Mouse (Mus musculus): Measurements from ENCODE around the gene Gm20518. TPM values are rescaled to one million over a fixed set of nuclear protein-coding genes. Genes with fewer than 3 reads are reported as not detected.

Gm20518 gene
- polyA plus RNA-seq (2012; rRNA removed), result 0.48 and 1.5 TPM in 2 replicates

DNA sequence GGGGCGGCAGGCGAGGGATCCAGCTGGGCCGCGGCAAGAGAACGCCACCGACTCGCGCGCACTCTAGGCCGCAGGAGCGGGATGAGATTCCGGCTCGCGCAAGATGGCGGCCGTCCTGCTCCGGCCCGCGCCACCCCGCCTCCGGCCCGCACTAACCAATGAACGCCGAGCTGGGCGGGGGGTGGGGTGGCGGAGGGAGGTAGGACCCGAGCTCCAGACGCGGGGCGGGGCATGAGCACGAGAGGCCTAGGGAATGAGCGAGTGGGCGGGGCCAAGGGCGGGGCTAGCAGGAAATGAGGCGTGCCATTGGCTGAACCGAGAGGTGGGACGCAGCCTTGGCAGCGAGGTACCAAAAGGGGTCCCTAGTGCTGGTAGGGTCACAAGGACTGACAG lies at the start of gene Gm20518:
Gene Gm20518, minus strand, starts transcription at position 105 of the 393 bp plus-strand sequence.
- peak; percentile 91 for DNase-seq (ENCODE audit: low read depth, low spot score)
- under 1% methylated on average over 38 of the region's 38 CpGs for WGBS

DNA sequence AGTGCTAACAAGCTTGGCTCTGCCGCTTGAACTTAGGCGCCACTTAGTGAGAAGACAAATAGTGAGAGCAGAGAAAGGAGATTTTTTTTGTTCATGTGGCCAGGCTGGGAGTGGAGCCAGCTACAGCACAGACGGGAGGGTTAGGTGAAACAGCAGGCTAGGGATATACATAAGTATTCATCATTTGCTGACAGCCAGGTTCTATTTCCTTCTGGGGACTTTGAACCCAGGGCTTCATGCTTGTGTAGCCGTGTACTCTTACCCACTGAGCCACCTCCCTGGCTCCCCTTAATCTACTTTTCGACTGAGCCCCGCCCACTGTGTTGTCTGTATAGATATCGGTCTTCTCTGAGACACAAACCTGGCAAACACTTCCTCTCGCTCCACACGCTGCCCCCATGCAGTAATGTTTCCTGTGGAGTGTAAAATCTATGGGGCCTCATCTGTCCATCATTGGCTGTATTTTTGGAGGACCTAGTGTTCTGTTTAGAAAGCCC lies 47.8 kb upstream of the Gm20518 start:
- no peak for DNase-seq (ENCODE audit: low read depth, low spot score)
- 16% methylated on average over 9 of the region's 9 CpGs for WGBS

- 6% methylated on average over 7 of the region's 7 CpGs for WGBS
- DNase-seq (ENCODE audit: low read depth, low spot score), result no peak
Measured at GRCm38 (mm10) chr16:17938821-17939220, 47.4 kb upstream of the Gm20518 start.

DNA sequence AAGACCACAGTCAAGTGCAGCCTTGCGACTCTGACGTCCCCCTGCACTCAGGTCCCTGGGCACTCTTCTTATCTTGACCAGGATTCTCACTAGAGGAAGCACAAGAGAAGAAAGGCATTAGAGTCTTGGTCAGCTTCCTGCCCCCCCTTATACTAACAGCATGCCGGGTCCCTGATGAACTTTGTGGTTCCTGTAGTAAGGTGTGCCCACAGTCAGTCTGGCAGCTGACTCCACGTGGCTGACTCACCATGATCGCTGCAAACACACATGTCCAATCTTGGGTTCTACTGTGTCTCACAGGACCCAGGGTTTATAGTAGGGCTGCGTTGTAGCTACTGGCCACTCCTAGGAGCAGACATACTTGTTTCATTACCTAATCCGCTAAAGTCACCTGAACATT lies 46.7 kb upstream of the Gm20518 start:
- 36% methylated on average over 7 of the region's 7 CpGs for WGBS

DNA sequence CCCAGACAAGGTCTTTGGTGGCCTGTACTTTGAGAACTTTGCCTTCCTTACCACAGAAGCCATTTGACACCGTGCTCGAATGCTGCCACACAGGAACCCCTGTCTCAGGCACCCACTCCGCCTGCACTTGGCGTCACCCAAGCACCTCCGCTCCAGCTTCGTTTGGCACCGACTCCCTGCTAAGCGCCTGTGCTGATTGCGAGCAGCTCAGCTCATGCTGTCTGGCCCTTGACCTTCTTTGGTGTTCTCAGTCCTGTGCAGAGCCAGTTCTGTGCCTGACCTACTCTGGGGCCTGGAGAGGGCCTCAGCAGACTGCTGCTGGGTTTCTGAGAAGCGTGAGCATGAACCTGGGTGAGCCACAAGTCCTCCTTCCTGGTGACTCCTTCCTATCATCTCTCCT lies 45.3 kb upstream of the Gm20518 start:
- no peak for DNase-seq (ENCODE audit: low read depth, low spot score)

More for the DNA sequence above, 46.7 kb upstream of the Gm20518 start:
- no peak for DNase-seq (ENCODE audit: low read depth, low spot score)

DNA sequence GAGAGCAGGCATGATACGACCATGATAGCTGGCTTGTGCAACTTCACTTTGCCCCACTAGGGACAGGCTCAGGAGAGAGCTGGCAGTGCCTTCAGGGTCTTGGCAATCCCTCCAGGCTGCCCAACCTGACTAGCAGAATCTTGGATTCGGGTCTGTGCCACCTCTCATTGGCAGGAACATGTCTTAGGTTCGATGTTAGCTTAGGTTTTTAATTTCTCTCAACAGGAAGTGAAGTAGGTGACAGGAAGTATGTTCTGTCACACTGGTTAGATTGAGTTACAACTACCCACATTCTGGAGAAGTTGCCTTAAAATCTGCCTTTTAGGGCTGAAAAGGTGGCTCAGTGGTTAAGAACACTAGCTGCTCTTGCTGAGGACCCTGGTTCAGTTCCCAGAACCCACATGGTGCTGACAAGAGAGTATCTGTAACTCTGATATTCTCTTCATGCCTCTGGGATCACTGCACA lies 43.0 kb upstream of the Gm20518 start:
- WGBS, result 47% methylated on average over 3 of the region's 3 CpGs
- DNase-seq (ENCODE audit: low read depth, low spot score), result no peak

More for the DNA sequence above, 45.3 kb upstream of the Gm20518 start:
- 89% methylated on average over 10 of the region's 10 CpGs for WGBS

DNA sequence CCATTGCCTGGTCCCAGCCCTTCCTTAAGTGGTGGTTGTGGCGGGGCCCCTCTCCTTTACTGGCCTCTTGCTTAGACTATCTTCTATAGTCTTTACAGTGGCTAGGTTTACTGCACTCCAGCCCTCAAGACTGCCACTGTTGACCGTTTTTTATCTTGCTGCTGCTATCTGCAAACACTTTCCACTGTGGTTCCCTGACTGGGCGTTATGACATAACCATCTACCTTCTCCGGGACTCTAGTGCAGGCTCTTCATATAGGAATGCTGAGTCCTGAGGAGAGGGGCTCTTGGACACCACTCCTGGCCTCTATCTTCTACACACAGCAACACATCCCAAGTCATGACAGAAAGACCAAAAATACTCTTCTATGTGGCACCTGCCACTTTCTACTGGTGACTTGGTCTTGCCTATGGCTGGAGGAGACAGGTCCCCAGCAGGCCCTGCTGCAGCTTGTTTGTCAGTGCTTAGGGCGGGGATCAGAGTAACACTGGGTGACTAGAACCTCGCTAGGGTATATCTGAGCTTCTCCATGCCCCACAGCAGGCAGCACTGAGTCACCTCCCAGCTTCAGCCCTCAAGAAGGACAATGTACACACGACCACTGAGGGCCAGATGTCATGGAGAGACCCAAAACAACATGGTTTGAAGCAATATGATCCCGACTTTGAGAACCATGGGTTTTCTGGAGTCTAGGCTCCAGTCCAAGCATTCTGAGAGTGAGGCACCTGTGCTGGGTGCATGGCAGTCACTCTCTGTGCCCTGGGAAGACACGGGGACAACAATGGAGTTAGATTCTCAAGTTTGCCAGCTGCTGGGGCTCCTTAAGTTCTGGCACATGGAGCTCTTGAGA lies 42.3 kb upstream of the Gm20518 start:
- DNase-seq (ENCODE audit: low read depth, low spot score), result no peak
- WGBS, result 62% methylated on average over 9 of the region's 9 CpGs

DNA sequence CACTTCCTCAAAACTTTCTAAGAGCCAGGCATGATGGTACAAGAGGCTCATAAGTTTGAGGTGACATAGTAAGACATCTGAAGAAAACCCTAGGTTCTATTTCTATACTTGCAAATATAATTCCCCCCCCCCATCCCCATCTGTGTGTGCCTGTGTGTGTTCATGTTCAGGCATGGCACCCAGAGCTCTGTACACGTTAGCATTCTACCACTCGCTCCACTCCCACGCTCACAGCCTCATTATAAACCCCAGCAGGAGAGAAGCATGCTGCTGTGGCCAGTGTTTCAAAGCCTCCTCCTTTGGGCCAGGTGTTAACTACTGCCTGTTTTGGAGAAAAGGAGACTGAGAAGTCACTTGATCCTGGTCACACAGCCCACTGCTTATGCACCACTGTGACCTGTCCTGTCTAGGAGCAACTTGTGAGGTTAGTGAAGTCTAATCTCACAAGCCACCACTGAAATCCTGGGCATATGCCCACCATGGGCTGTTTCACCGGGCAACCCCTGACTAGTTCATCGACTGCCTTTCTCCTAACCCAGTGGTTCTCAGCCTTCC lies 40.5 kb upstream of the Gm20518 start:
- DNase-seq (ENCODE audit: low read depth, low spot score), result no peak

GRCm38 (mm10) chr16:17929631-17930030 lies 38.2 kb upstream of the Gm20518 start:
- DNase-seq (ENCODE audit: low read depth, low spot score), result no peak
- 71% methylated on average over 2 of the region's 2 CpGs for WGBS

More for the DNA sequence above, 40.5 kb upstream of the Gm20518 start:
- 75% methylated on average over 5 of the region's 5 CpGs for WGBS

- no peak for DNase-seq (ENCODE audit: low read depth, low spot score)
- WGBS, result 18% methylated on average over 2 of the region's 2 CpGs
Measured at GRCm38 (mm10) chr16:17929211-17929610, 37.7 kb upstream of the Gm20518 start.

GRCm38 (mm10) chr16:17928627-17929104 lies 37.2 kb upstream of the Gm20518 start:
- 1% methylated on average over 9 of the region's 9 CpGs for WGBS
- no peak for DNase-seq (ENCODE audit: low read depth, low spot score)

- WGBS, result under 1% methylated on average over 46 of the region's 47 CpGs
- no peak for DNase-seq (ENCODE audit: low read depth, low spot score)
Measured at GRCm38 (mm10) chr16:17928087-17928580, 36.7 kb upstream of the Gm20518 start, which contains the start of gene Slc25a1. TSS of gene Slc25a1 (minus strand) at chr16:17928219.

DNA sequence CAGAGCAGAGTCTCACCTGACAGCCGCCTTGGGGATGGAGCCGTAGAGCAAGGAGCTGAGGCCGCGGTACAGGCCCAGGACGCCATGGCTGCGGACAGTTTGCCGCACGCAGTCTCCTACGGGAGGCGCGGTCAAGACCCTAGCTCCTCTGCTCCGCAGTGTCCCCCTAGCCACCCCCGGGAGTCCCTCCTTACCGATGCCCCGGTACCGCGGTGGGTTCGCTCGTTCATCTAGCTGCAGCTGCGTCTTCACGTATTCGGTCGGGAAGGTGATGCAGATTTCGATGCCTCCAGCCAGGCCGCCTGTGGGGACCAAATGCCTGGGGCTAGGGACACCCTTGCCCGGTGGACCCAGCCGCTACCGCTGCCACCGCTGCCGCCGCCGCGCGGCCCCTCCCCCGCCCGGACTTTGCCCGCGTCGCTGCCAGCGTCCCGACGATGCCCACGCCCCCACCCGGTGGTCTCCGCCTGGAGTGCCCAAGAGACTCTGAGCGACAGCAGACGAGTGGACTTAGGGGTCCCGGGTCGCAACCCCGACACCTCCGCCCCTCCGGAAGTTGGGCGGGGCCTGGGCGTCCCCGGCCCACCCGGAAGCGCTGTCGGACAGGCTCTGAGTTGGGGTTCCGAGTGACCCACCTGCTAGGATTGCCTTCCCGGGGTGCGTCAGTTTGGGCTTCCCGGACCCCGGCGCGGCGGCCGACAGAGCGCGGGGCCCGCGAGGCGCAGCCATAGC lies 36.0 kb upstream of the Gm20518 start:
- 1% methylated on average over 66 of the region's 72 CpGs for WGBS

DNA sequence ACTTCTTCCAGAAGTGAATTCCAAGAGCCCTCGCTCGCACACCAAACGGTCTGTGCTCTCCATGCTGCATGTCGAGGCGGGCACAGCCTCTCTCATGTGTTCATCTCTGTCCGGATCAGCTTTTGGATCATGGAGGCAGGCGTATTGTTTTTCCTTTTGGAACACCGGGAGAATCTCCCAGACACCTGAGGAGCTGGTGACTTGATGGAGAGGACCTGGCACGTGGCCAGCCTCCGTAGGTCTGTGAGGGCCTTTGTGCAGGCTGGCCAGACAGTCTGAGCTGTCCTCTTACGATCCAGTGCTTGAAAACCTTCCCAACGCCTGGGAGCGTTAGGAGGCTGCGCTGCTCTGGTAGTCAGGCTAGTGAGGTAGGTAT lies 30.7 kb upstream of the Gm20518 start:
- WGBS, result under 1% methylated on average over 14 of the region's 14 CpGs
- no peak for DNase-seq (ENCODE audit: low read depth, low spot score)

More for the DNA sequence above, 36.0 kb upstream of the Gm20518 start:
- DNase-seq (ENCODE audit: low read depth, low spot score), result no peak

- DNase-seq (ENCODE audit: low read depth, low spot score), result peak; percentile 85
- under 1% methylated on average over 47 of the region's 47 CpGs for WGBS
Measured at GRCm38 (mm10) chr16:17921325-17922162, 30.1 kb upstream of the Gm20518 start.

DNA sequence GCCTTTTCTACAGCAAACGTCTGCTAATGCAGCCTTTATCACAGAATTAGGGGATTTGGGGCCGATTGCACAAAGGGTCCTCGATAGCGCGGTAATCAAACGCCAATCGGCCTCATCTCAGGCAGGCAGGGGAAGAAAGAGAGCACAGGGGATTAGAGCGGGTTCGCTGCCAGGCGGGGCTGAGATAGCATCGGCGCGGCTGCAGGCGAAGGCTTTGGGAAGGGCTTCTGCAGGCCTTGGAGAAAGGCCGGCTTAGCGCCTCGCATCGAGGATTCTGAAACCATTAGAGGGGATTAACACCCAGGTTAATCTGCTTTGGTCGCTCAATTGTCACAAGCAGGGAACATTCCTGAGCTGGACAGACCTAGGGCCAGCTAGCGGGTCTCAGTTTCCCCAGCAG lies 29.1 kb upstream of the Gm20518 start:
- no peak for DNase-seq (ENCODE audit: low read depth, low spot score)
- 47% methylated on average over 20 of the region's 20 CpGs for WGBS

DNA sequence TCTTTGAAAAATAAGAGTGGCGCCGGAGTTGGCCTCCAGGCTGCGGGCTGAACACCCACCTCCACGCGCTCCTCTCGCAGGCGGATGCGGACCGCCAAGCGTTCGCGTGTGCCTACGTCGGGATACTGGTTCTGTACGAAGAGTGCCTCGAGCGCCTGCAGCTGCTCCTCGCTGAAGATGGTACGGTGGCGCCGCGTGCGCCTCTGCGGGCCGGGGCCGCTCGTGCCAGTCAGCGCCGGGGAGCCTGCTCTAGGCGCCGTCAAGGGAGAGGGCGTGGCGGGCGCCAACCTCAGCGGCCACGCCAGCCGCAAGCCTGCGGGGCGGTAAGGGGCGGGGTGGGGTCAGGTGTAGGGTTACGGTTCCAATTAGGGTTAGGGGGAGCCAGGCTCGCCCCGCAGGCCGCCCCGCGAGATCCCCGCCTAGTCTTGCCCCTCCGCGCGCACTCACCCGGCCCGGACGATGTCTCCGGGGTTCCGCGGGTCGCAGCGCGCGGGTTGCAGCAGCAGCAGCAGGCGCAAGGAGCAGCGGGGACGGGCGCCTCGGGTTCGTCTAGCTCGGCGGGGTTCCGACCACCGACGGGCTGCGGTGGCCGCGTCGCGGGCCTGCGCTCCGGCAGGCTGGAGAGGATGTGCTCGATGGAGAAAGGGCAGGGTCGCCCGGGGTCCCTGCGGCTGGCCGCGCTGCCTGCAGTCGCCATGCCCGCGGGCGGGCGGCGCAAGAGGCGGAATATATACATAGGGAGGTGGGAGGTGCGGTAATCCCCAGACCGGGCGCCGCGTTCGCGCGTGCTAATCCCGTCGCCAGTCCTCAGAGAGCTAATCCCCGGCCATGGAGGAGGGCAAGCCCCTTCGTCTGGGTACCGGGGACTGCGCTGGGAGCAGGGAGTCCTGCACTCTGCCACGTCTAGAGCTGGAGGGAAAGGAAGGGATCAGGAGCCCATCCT lies 23.1 kb upstream of the Gm20518 start, which contains the start of gene Gsc2:
Gene Gsc2, minus strand, starts transcription at position 753 of the 943 bp plus-strand sequence.
- WGBS, result 1% methylated on average over 105 of the region's 106 CpGs
- DNase-seq (ENCODE audit: low read depth, low spot score), result no peak
